Mouse (Mus musculus) cerebellum, adult 8-10 months (tissue): ENCODE data around the gene Gm38431.
"Not testable (repeated sequence)": the region's sequence is repeated elsewhere in the genome, so short reads cannot be mapped to it uniquely, and the experiment has no call there.

Experiments
- DNase-seq: peaks from one replicate; pipeline ENCODE4 v3.0.0; 2022

Gene Gm38431

GRCm38 (mm10) chr9:21104814-21105213 is 13.0 kb upstream of the Gm38431 start:
- DNase-seq, result no peak

DNA sequence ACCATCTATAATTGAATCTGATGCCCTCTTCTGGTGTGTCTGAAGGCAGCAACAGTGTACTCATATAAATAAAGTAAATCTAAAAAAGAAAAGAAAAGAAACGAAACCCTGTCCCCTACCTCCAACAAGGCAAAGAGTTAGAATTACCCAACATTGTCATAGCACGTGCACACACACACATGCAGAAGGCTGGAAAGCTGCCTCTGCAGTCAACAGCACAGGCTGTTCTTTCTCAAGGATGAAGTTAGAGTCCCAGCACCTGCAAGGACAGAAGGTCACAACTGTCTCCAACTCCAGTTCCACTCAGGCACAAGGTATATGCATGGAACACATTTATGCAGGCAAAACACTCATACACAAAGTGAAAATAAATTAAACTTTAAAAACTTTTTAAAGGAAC is 10.3 kb upstream of the Gm38431 start:
- DNase-seq, result no peak

DNA sequence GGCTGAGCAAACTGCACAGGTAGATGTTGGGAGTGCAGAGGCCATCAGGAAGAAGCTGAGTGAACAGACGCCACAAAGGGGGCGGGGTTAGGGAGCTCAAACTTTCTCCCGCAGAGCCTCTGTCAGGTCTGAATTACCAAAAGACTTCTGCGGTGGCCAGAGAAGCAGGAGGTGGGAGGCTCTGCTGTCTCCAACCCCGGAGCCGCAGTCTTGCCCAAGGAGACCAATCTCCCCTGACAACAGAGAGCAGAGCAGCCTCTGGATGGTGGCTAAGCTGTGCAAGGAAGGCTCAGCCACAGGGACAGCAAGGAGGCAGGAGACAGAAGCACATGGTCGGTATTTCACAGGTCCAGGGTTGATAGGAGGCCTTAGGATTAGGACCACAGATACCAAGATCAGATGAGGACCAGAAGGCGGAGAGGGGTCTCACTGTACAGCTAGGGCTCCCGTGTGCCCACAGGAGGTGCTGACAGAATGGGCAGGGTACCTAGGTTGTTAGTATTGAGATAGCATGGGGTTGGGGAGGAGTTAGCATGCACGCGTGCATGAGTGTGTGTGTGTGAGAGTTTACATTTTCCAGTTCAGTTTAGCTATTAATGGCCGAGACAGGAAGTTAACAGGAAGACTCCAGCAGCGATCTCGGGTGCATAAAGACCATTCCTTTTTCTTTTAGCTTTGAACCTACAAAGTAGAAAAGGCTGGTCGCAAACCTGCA is 8.8 kb upstream of the Gm38431 start:
- DNase-seq, result no peak

DNA sequence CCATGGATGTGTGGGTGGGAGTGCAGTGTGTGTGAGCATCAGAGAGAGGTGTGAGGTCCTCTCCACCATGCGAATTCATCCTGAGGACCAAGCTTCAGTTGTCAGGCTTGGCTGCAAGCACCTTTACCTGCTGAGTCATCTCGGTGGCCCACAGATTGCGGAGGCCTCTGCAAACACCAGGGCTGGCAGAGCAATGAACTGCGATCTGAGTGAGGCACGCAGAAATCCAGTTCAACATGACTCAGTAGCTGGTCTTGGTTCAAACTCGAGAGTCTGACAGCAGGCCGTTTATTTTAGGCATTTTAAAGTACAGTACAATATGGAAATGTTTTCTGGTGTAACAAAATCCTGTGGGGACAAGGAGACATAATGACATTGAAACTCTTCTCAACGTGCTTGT is 6.0 kb upstream of the Gm38431 start:
- no peak for DNase-seq

GRCm38 (mm10) chr9:21095958-21096357 is 4.2 kb upstream of the Gm38431 start:
- DNase-seq, result no peak

- no peak for DNase-seq
Measured at GRCm38 (mm10) chr9:21093423-21093822, 1.6 kb upstream of the Gm38431 start.

DNA sequence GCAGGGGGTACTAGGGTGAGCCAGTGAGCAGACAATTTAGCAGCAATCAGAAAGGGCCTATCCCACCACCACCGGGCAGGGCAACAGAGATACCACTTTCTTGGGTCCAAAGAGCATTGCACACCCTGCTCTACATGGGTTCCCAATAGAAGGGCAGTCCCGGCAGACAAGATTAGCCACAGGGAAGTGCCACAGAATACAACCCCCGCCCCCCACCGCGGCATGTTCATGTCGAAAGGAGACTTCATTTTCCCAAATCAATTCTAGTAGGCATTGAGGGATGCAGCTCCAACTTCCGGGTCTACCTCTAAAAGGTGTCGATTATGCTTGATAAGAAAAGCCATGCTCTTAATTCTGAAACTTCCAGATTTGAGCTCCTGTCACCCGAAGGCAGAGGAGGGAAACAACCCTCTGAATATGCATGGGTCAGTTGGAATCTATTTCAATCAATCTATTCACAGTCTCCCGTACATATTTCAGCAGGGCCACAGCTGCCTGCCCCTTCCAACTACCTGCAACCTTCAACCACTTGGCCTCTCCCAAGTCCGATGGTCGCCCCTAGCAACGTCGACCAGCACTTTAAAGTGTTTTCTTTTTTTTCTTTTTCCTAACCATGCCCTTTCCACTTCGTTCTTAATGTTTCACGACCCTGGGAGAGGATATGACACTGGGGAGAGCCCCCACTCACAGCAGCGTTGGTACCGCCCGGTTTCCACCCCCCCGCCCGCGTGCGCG is 658 bp downstream of the Gm38431 start:
- peak; percentile 30 for DNase-seq

DNA sequence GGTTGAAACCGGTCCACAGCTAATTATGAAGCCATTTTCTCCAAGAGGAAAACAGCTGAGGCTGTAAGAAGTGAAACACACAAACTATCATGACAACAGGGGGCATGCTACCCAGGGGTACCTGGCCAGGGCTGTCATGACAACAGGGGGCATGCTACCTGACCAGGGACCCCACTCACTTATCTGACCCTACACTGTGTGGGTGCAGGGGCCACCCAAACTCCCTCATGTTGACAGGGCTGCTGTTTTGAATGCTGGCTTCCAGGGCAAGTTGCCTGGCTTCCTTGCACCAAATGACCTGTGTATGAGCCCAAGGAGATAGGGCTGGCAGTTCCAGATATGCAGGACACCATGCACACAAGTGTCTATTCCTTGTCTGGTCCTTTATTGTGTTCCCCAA is 1.3 kb downstream of the Gm38431 start:
- DNase-seq, result no peak

DNA sequence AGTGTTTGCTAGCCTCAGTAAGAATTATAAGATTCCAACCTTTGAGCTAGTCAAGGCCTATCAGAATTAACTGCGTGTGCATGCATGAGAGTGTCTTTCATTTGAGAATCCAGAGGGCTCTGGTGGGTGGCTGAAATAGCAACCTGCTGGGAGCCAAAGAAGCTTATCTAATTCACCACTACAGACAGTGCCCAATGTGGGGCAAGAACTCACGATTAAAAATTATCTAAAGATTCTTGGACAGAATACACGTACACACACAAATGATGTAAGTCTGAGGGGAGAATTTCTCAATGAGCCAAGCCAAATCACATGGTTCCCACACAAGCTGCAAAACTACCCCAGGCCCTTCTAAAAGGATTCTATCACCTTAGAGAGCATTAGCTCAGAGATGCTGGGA is 8.5 kb downstream of the Gm38431 start:
- DNase-seq, result no peak

GRCm38 (mm10) chr9:21081127-21081526 is 10.7 kb downstream of the Gm38431 start:
- no peak for DNase-seq

DNA sequence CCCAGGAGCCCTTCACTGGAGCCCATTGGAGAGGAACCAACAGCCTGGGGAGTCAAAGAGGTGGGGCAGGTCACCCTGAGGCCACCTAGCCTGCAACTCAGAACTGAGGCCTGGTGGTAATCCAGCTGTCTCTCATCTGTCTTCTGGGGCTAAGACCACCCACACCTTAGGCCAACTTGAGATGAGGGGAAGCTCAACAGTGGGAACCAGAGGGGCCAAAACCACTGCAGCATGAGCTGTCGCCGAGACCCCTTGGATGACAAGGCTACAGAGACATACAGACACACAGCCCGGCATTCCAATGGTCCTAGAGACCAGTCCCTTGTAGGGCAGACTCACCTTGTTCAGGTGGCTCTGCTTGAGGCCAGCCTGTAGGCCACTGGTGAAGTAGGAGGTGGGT is 16.2 kb downstream of the Gm38431 start:
- DNase-seq, result no peak

- DNase-seq, result no peak
Measured at GRCm38 (mm10) chr9:21074173-21074572, 17.6 kb downstream of the Gm38431 start.

DNA sequence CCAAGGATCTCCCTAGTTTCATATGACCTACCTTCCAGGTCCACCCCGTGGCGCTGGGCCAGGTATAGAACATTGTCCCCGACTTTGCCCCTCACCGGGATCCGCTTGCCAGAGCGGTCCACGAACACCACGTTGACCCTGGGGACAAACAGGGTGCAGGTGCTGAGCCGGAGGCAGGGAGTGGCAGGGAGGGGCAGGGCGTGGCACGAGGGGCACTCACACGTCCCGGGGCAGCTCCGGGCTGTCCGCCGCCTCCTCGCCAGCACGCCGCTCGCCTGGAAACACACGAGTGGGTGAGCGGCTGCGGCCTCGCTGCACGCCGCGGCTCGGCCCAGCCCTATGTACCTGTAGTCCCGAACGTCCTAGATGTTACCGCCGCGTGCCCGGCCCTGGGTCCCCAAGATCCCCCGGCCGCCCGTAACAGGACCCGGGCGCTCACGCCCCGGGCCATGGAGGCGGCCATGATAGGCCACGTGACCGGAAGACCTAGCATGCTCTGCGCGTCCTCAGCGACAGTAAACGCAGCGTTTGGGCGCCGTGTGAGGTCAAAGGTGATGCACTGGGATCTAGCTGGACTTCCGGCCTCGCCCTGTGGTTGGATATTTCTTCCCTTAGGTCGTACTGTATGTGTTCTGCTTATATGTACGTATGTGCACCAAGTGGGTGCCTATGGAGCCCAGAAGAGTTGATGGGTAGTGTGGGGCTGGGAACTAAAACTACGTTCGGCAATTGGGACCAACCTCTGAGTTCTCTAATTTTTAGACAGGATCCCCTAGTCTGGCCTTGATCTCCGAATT is 18.6 kb downstream of the Gm38431 start, which contains the start of the genes Gm49373 and Fdx1l:
Gene Gm49373 (minus strand): TSS at position 53 of the 797 bp plus-strand sequence.
Gene Fdx1l (minus strand): TSS at position 571 of the 797 bp plus-strand sequence.
- DNase-seq, result peak; percentile 83

DNA sequence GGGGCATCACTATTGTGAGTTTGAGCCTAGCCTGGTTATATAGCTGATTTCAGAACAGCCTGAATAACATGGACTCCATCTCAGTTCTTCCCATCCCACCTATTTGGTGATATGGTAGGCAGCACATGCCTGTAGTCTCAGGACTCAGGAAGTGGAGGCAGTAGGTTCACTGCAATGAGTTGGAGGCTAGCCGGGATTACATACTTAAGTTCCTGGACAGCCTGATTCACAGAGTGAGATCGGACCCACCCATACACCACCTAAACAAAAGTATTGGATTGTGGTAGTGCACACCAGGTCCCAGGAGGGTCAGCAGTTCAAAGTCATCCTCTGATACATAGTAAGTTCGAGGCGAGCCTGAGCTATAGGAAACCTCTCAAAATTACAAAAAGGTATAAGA is 19.2 kb downstream of the Gm38431 start:
- no peak for DNase-seq

DNA sequence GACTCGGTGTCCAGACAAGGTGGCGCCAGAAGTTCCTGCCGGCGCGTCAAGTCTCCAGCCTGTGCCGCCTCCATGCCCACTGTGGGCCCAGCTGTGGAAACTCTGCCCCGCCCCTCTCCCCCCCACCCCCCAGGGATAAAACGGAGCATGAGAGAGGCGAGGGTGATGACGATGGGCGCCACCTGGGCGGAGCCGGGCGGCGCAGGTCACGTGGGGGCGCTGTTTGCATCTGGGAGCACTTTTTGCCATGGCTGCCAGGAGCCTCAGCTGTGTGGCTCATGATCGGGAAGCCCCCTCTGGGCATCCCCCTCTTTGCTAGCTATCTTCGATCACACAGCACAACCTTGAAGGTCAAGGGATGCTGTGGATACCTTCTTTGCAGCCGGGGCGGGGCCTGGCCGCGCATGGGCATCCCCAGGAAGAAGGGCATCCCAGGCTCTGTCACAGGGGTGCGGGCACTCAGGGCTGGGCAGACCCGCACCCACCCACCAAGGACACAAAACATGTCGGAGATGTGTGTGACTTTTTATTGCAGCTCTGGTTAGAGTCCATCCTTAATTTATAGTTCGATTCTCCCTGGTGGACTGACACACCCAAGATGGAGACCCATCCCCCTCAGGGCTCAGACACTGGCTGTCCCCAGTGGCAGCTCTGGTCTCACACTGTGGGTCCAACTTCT is 24.7 kb downstream of the Gm38431 start, which contains the start of gene Zglp1:
Gene Zglp1 (minus strand): TSS at position 88 of the 679 bp plus-strand sequence.
- no peak for DNase-seq

DNA sequence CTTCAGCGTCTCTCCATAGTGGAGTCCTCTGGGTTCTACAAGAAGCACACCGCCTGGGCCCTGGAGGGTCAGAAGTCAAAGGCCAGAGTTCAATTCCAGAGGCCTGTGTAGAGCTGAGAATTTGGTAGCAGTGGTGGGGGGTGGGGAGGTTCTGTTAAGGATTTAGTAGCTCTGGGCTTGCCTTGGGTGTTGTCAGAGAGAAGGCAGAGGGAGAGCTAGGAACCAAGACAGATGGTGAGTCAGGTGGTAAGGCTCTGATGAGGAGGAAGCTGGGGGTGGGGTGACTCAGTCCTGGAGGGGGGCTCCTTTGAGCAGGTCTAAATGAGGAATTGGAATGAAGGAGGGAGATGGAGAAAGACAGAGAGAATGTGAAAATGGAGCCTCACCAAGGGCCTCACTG is 28.9 kb downstream of the Gm38431 start:
- DNase-seq, result no peak

- DNase-seq, result no peak
Measured at GRCm38 (mm10) chr9:21051578-21051977, 40.2 kb downstream of the Gm38431 start.

DNA sequence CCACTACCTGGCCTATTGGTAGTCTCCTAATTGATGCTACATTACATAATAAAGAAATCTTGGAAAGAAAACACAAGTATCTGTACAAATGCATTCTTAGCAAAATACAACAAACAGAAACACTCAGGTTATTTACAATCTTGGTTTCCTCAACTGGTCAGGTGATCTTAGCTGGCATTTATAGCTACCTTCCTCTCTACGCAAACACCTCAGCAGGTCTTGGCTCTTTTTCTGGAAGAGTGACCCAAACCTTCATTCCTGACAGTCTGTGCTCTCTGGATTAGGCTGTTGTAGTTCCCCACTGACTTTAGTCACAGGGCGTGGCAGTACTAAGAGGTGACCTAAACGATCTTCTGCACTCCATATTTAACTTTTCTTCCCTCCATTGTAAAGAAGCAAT is 46.6 kb downstream of the Gm38431 start:
- no peak for DNase-seq

DNA sequence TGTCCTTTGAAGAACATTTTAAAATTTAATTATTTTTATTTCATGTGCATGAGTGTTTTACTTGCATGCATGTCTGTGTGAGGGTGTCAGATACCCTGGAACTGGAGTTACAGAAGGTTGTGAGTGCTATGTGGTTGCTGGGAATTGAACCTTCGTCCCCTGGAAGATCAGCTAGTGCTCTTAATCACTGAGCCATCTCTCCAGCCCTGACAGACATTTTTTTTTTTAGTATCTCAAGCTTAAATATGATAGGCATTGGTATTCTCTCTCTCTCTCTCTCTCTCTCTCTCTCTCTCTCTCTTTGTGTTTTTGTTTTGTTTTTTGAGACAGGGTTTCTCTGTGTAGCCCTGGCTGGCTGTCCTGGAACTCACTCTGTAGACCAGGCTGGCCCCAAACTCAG is 47.0 kb downstream of the Gm38431 start:
- DNase-seq, result not testable (repeated sequence)

DNA sequence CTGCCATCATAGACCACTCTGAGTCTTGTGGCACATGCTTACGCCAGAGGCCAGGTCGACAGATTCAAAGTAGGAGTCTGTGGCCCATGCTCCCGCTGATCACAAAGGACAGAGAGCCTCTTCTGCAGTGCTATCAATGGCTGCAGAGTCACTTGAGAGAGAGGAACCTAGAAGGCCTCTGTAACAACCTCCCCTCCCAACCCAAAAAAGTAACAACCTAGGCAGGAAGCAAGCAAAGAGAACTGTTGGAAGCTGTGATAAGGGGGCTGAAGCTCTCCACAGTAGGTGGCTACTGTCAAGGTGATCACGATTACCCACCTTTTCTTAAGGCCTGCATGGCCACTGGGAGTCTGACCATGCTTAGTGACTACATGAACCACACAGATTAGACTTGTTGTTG is 48.2 kb downstream of the Gm38431 start:
- DNase-seq, result no peak

GRCm38 (mm10) chr9:21041308-21041707 is 50.5 kb downstream of the Gm38431 start:
- no peak for DNase-seq

DNA sequence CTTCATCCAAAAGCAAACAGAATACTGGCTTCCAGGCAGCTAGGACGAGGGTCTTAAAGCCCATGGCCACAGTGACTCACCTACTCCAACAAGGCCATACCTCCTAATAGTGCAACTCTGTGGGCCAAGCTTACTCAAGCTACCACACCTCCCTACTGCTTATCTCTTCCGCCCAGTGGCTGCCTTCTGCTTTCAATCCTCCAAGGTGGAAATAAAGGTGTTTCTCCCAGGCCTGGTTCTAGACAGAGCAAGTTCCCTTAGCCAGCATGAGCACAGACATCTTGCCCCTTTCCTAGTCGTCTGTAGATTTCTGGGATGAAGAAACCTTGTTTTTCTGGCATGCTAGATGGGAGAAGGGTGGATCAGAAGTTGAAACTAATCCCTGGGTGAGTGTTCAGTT is 52.0 kb downstream of the Gm38431 start:
- DNase-seq, result no peak

- DNase-seq, result no peak
Measured at GRCm38 (mm10) chr9:21037481-21037891, 54.3 kb downstream of the Gm38431 start.
